In genomic region chr10:81593223-81593622, GRCm38 (mm10) we compare ENCODE assay signal across 21 mouse cellular contexts.
DNase-seq lines count a peak whose midpoint lies in the region; ATAC-seq and TF ChIP-seq lines count a peak whose summit lies in the region.
"Had no signal": no experiment of that assay in that cellular context is flagged by ENCODE, and none has a peak within 500 bp of the region (broad histone marks: within the 10 kb centered on the region; RNA-seq: fewer than 3 reads in every experiment).

No protein-coding gene starts in this region.

- peaks cover 69% of the 10 kb centered on the region for H3K27me3 ChIP-seq in E14TG2a.4 (ENCODE audit: insufficient read depth, low read length)
- H3K27me3 ChIP-seq: Patski had no signal

- H3K9me3 ChIP-seq in E14TG2a.4 (ENCODE audit: low read length): no peaks in the 10 kb centered on the region
- H3K9me3 ChIP-seq: embryonic facial prominence, embryonic 13.5 days; embryonic facial prominence, embryonic 15.5 days; forebrain, embryonic 10.5 days; forebrain, embryonic 12.5 days; G1E had no signal

- peak; percentile 42 for DNase-seq in cerebellum, adult 11-12 months
- DNase-seq in cerebellum, postnatal 36 days: no peak
- DNase-seq in cerebellum, adult 9-10 months: peak; percentile 47
- peak; percentile 50 for DNase-seq in cerebellum, adult 9-11 months
- DNase-seq in kidney, postnatal 14 days: no peak
- DNase-seq: adrenal gland, adult 8-10 months; adrenal gland, postnatal 14 days; adrenal gland, postnatal 36 days; embryo, embryonic 11 days had no signal

- ATAC-seq in cerebellum, adult (ENCODE audit: insufficient number of reproducible peaks, low FRiP score, low TSS enrichment): no peak
- ATAC-seq: activated CD4-positive, CD25-positive, alpha-beta regulatory T cell, adult 4 months; forebrain, embryonic 14.5 days; forebrain, embryonic 16.5 days; Patski had no signal

- peaks cover 86% of the 10 kb centered on the region for H3K4me1 ChIP-seq in E14TG2a.4 (replicated peaks; ENCODE audit: low read depth, low read length)

- H3K36me3 ChIP-seq in E14TG2a.4 (ENCODE audit: insufficient read depth, low read length): no peaks in the 10 kb centered on the region
- H3K36me3 ChIP-seq: forebrain, embryonic 10.5 days; forebrain, embryonic 12.5 days had no signal

- no peak for TF ChIP-seq CTCF in E14TG2a.4 (conservative IDR thresholded peaks at IDR 0.05; ENCODE audit: low read length)

- peak overlapping the region; percentile 52; the same call in 1 of the 2 replicates for H3K4me3 ChIP-seq in E14TG2a.4 (replicated peaks; ENCODE audit: low read length)
- H3K4me3 ChIP-seq: embryonic facial prominence, embryonic 13.5 days; embryonic facial prominence, embryonic 15.5 days; erythroblast, embryonic 14.5 days; forebrain, embryonic 10.5 days; forebrain, embryonic 12.5 days had no signal

Comparison
In these comparisons a context has a peak if more than half of its experiments do, and no peak if none do; other contexts are left out.
1. DNase-seq: peak in cerebellum, adult 11-12 months (single experiment), cerebellum, adult 9-10 months (single experiment) and cerebellum, adult 9-11 months (single experiment); none in cerebellum, postnatal 36 days (0 of 2) and kidney, postnatal 14 days (single experiment).